Mouse (Mus musculus) limb, embryonic 11.5 days (tissue): ENCODE results near the gene Eps8l2. TPM values are rescaled to one million over a fixed set of nuclear protein-coding genes. Genes with fewer than 3 reads are reported as not detected.

Experiments
- ATAC-seq: fragments of 200-750 bp; cut with Nextera tagmentation; 2 replicates; pipeline ENCODE4 v1.8.0; 2017; ENCODE audit warnings: low read depth; ENCODE audit not compliant: insufficient number of reproducible peaks, low FRiP score, low TSS enrichment
- DNase-seq: peaks from one replicate; pipeline ENCODE4 v3.0.0-alpha.2; 2015; ENCODE audit warnings: low spot score
- H3K27ac ChIP-seq: fragments of 300-500 bp; sonication (generic); replicated peaks from 2 replicates; pipeline ENCODE4 v1.5.1; 2014; ENCODE audit warnings: low read depth, mild to moderate bottlenecking, low read length
- H3K27me3 ChIP-seq: fragments of 300-500 bp; sonication (generic); 2 replicates; pipeline ENCODE4 v1.6.1; 2014; ENCODE audit warnings: mild to moderate bottlenecking, low read length, mixed read lengths; ENCODE audit not compliant: control insufficient read depth, insufficient read depth
- H3K36me3 ChIP-seq: fragments of 300-500 bp; sonication (generic); 2 replicates; pipeline ENCODE4 v1.6.1; 2014; ENCODE audit warnings: mild to moderate bottlenecking, low read length, moderate library complexity, mixed read lengths; ENCODE audit not compliant: control insufficient read depth, insufficient read depth
- H3K4me1 ChIP-seq: fragments of 300-500 bp; sonication (generic); 2 replicates; pipeline ENCODE4 v1.6.1; 2014; ENCODE audit warnings: low read length, mixed read lengths; ENCODE audit not compliant: control insufficient read depth, insufficient read depth
- H3K4me2 ChIP-seq: fragments of 300-500 bp; sonication (generic); 2 replicates; pipeline ENCODE4 v1.6.1; 2014; ENCODE audit warnings: low read depth, mild to moderate bottlenecking, moderate library complexity; ENCODE audit not compliant: severe bottlenecking
- H3K4me3 ChIP-seq: fragments of 300-500 bp; sonication (generic); 2 replicates; pipeline ENCODE4 v1.5.1; 2014; ENCODE audit warnings: low read depth, low read length
- H3K9ac ChIP-seq: fragments of 300-500 bp; sonication (generic); 2 replicates; pipeline ENCODE4 v1.6.1; 2014; ENCODE audit warnings: mild to moderate bottlenecking, low read length
- H3K9me3 ChIP-seq: fragments of 300-500 bp; sonication (generic); 2 replicates; pipeline ENCODE4 v1.6.1; 2016; ENCODE audit warnings: low read length; ENCODE audit not compliant: control insufficient read depth
- WGBS: fragments of 180-500 bp; shearing (Covaris S2); extraction: QIAGEN DNeasy Blood & Tissue Kit; methylation state at CpG from one replicate; pipeline ENCODE4 v1.1.7; 2014; 5-methylcytosine and 5-hydroxymethylcytosine counted together
- polyA plus RNA-seq: library from polyadenylated mRNA; unstranded; fragments of >200 nt; fragmentation: Nextera tagmentation; extraction: Ambion mirVana; gene quantifications from 2 replicates; pipeline ENCODE4 v1.2.1, GENCODE M21; 2014

The Eps8l2 gene
- polyA plus RNA-seq, 1 experiment from 2014 or later = 2.8 TPM

- H3K4me3 ChIP-seq = no peak overlapping the region
- no peak overlapping the region for H3K4me2 ChIP-seq
- H3K9ac ChIP-seq = no peak overlapping the region
- peaks cover 11% of the 10 kb centered on the region; the same call in 1 of the 2 replicates for H3K27me3 ChIP-seq
- no peak for ATAC-seq
- no peaks in the 10 kb centered on the region for H3K4me1 ChIP-seq
- no peaks in the 10 kb centered on the region for H3K36me3 ChIP-seq
- H3K27ac ChIP-seq = no peak overlapping the region
- 82% methylated on average over 5 of the region's 5 CpGs for WGBS
- no peak for DNase-seq
- H3K9me3 ChIP-seq = no peaks in the 10 kb centered on the region
Observed at GRCm38 (mm10) chr7:141364349-141365048, 25.8 kb downstream of the Eps8l2 start.

- Histone ChIP-seq H3K4me1 (no peaks in the 10 kb centered on the region), H3K4me2 (no peak overlapping the region), H3K4me3 (no peak overlapping the region), H3K9me3 (no peaks in the 10 kb centered on the region), H3K27ac (no peak overlapping the region), H3K9ac (no peak overlapping the region), H3K36me3 (no peaks in the 10 kb centered on the region), H3K27me3 (peaks cover 11% of the 10 kb centered on the region; the same call in 1 of the 2 replicates)
- ATAC-seq (no peak), DNase-seq (no peak)
- WGBS = 74% methylated on average over 3 of the region's 3 CpGs
Observed at GRCm38 (mm10) chr7:141365049-141365445, 26.4 kb downstream of the Eps8l2 start.

- H3K4me3 ChIP-seq = no peak overlapping the region
- H3K4me1 ChIP-seq = no peaks in the 10 kb centered on the region
- ATAC-seq (no peak), DNase-seq (no peak)
- 78% methylated on average over 4 of the region's 4 CpGs for WGBS
- H3K27ac ChIP-seq = no peak overlapping the region
- H3K9ac ChIP-seq = no peak overlapping the region
- no peaks in the 10 kb centered on the region; the same call in 1 of the 2 replicates for H3K27me3 ChIP-seq
- H3K4me2 ChIP-seq = no peak overlapping the region
- no peaks in the 10 kb centered on the region for H3K36me3 ChIP-seq
- no peaks in the 10 kb centered on the region for H3K9me3 ChIP-seq
Observed at GRCm38 (mm10) chr7:141367358-141367757, 28.7 kb downstream of the Eps8l2 start.

GRCm38 (mm10) chr7:141369918-141370317 is 31.2 kb downstream of the Eps8l2 start:
- DNase-seq = no peak
- no peak for ATAC-seq
- H3K27ac ChIP-seq = no peak overlapping the region
- no peak overlapping the region for H3K4me3 ChIP-seq
- H3K4me2 ChIP-seq = no peak overlapping the region
- H3K36me3 ChIP-seq = no peaks in the 10 kb centered on the region
- 76% methylated on average over 5 of the region's 5 CpGs for WGBS
- no peaks in the 10 kb centered on the region for H3K4me1 ChIP-seq
- no peaks in the 10 kb centered on the region for H3K9me3 ChIP-seq
- H3K9ac ChIP-seq = no peak overlapping the region
- H3K27me3 ChIP-seq = no peaks in the 10 kb centered on the region

GRCm38 (mm10) chr7:141371942-141372595 is 33.4 kb downstream of the Eps8l2 start:
- no peak for ATAC-seq
- WGBS = 67% methylated on average over 6 of the region's 6 CpGs
- no peak overlapping the region for H3K27ac ChIP-seq

GRCm38 (mm10) chr7:141373611-141374010 is 34.9 kb downstream of the Eps8l2 start:
- Histone ChIP-seq H3K27me3 (no peaks in the 10 kb centered on the region), H3K9me3 (no peaks in the 10 kb centered on the region), H3K9ac (no peak overlapping the region), H3K4me3 (no peak overlapping the region), H3K36me3 (no peaks in the 10 kb centered on the region), H3K27ac (no peak overlapping the region), H3K4me2 (no peak overlapping the region), H3K4me1 (no peaks in the 10 kb centered on the region)
- ATAC-seq (no peak), DNase-seq (no peak)
- 75% methylated on average over 6 of the region's 6 CpGs for WGBS

More at GRCm38 (mm10) chr7:141371942-141372595, 33.4 kb downstream of the Eps8l2 start:
- H3K9ac ChIP-seq = no peak overlapping the region
- no peak overlapping the region for H3K4me2 ChIP-seq
- H3K4me1 ChIP-seq = no peaks in the 10 kb centered on the region
- no peaks in the 10 kb centered on the region for H3K9me3 ChIP-seq
- no peak for DNase-seq
- H3K27me3 ChIP-seq = no peaks in the 10 kb centered on the region
- no peak overlapping the region for H3K4me3 ChIP-seq
- H3K36me3 ChIP-seq = no peaks in the 10 kb centered on the region

- H3K9ac ChIP-seq = no peak overlapping the region
- no peak overlapping the region for H3K4me2 ChIP-seq
- no peak overlapping the region for H3K27ac ChIP-seq
- H3K27me3 ChIP-seq = no peaks in the 10 kb centered on the region
- DNase-seq (no peak), ATAC-seq (no peak)
- no peak overlapping the region for H3K4me3 ChIP-seq
- H3K4me1 ChIP-seq = no peaks in the 10 kb centered on the region
- H3K9me3 ChIP-seq = no peaks in the 10 kb centered on the region
- no peaks in the 10 kb centered on the region for H3K36me3 ChIP-seq
Observed at GRCm38 (mm10) chr7:141374399-141374798, 35.7 kb downstream of the Eps8l2 start.

- Histone ChIP-seq H3K36me3 (no peaks in the 10 kb centered on the region), H3K27ac (no peak overlapping the region), H3K27me3 (no peaks in the 10 kb centered on the region), H3K9me3 (no peaks in the 10 kb centered on the region), H3K4me2 (no peak overlapping the region), H3K4me3 (no peak overlapping the region), H3K4me1 (no peaks in the 10 kb centered on the region), H3K9ac (no peak overlapping the region)
- ATAC-seq (no peak), DNase-seq (no peak)
- WGBS = 39% methylated on average over 4 of the region's 4 CpGs
Observed at GRCm38 (mm10) chr7:141379584-141379983, 40.9 kb downstream of the Eps8l2 start.
